Mouse (Mus musculus) spleen, adult 2 months (tissue): ENCODE data around the gene Tmem200a.

ENCODE experiments used
- CTCF ChIP-seq: fragments of 200-500 bp; IDR thresholded peaks from 2 replicates; pipeline ENCODE4 v1.5.1; 2011; ENCODE audit warnings: mild to moderate bottlenecking, inconsistent platforms; ENCODE audit not compliant: insufficient read depth, insufficient read length, insufficient replicate concordance; ENCODE audit errors: extremely low read depth
- POLR2A ChIP-seq: fragments of 200-500 bp; IDR thresholded peaks from 2 replicates; pipeline ENCODE4 v1.6.1; 2011; ENCODE audit warnings: low read depth, low read length, inconsistent platforms

DNA sequence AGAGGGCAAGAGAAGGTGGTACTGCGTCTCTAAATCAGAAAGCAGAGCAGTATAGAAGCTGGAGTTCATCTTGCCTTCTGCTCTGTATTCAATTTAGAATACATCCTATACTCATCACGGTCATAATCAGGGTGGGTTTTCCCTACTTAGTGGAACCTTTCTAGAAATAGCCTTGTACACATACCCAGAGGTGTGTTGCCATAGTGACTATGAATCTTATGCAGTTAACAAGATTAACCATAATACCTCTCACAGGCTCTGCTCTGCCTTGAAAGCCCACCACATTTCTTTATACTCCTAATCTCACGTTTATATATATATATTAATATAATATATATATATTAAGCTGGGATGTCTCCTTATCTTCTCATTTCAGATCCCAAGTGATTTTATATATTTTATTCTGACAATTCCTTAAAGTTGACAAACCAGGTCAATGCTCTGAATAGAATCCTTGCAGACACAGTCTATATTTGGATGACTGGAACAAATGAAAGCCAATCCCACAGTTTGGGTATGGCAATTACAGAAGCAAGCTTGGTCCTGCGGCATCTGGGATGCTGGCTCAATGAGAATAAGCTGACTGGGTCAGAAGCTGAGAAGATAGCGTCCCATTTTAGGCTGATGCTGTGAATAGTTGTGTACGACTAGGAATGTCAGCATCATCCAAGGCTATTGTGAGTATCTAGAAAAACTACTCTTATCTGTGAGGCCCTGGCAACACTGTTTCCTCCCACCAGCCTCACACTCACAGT lies 40.4 kb upstream of the Tmem200a start:
- TF ChIP-seq POLR2A (no peak), CTCF (no peak)
